Mouse (Mus musculus) midbrain, embryonic 15.5 days (tissue): ENCODE measurements around the gene Gipc3. TPM values are rescaled to one million over a fixed set of nuclear protein-coding genes. Genes with fewer than 3 reads are reported as not detected.

Experiments used
- ATAC-seq: fragments of 200-750 bp; cut with Nextera tagmentation; replicated peaks from 2 replicates; pipeline ENCODE4 v1.8.0; 2017; ENCODE audit warnings: moderate TSS enrichment
- H3K27ac ChIP-seq: fragments of 300-500 bp; sonication (generic); 2 replicates; pipeline ENCODE4 v1.5.1; 2015; ENCODE audit warnings: mild to moderate bottlenecking, inconsistent platforms
- H3K27me3 ChIP-seq: fragments of 300-500 bp; sonication (generic); replicated peaks from 2 replicates; pipeline ENCODE4 v1.6.1; 2015; ENCODE audit warnings: inconsistent platforms
- H3K36me3 ChIP-seq: fragments of 300-500 bp; sonication (generic); replicated peaks from 2 replicates; pipeline ENCODE4 v1.6.1; 2015; ENCODE audit warnings: inconsistent platforms
- H3K4me1 ChIP-seq: fragments of 300-500 bp; sonication (generic); 2 replicates; pipeline ENCODE4 v1.6.1; 2015; ENCODE audit warnings: inconsistent platforms
- H3K4me2 ChIP-seq: fragments of 300-500 bp; sonication (generic); 2 replicates; pipeline ENCODE4 v1.6.1; 2015; ENCODE audit warnings: inconsistent platforms, mild to moderate bottlenecking, moderate library complexity
- H3K4me3 ChIP-seq: fragments of 300-500 bp; sonication (generic); 2 replicates; pipeline ENCODE4 v1.5.1; 2015; ENCODE audit warnings: mild to moderate bottlenecking, inconsistent platforms
- H3K9ac ChIP-seq: fragments of 300-500 bp; sonication (generic); 2 replicates; pipeline ENCODE4 v1.6.1; 2015; ENCODE audit warnings: mild to moderate bottlenecking, inconsistent platforms
- H3K9me3 ChIP-seq: fragments of 300-500 bp; sonication (generic); 2 replicates; pipeline ENCODE4 v1.6.1; 2016; ENCODE audit warnings: inconsistent platforms
- WGBS: fragments of 180-500 bp; shearing (Covaris S2); methylation state at CpG from one replicate; pipeline ENCODE4 v1.1.7; 2015; ENCODE audit warnings: mixed read lengths; 5-methylcytosine and 5-hydroxymethylcytosine counted together
- polyA plus RNA-seq: library from polyadenylated mRNA; unstranded; fragments of >200 nt; fragmentation: Nextera tagmentation; extraction: Ambion mirVana; gene quantifications from 2 replicates; pipeline ENCODE4 v1.2.1, GENCODE M21; 2015

Gene Gipc3
- polyA plus RNA-seq, 1 experiment from 2014 or later, result not detected

- H3K4me2 ChIP-seq, result no peak overlapping the region
- H3K4me1 ChIP-seq, result peaks cover 26% of the 10 kb centered on the region
- 84% methylated on average over 5 of the region's 5 CpGs for WGBS
- no peak overlapping the region for H3K27ac ChIP-seq
- H3K9me3 ChIP-seq, result no peaks in the 10 kb centered on the region
- H3K4me3 ChIP-seq, result no peak overlapping the region
- no peak overlapping the region for H3K9ac ChIP-seq
- no peaks in the 10 kb centered on the region for H3K27me3 ChIP-seq
- peaks cover under 1% of the 10 kb centered on the region; the same call in 1 of the 2 replicates for H3K36me3 ChIP-seq
- no peak for ATAC-seq
These were observed 39.0 kb upstream of the Gipc3 start for GRCm38 (mm10) chr10:81382039-81382438.

GRCm38 (mm10) chr10:81379809-81380378, 36.8 kb upstream of the Gipc3 start:
- H3K4me3 ChIP-seq, result no peak overlapping the region
- ATAC-seq, result no peak
- no peak overlapping the region for H3K9ac ChIP-seq
- 93% methylated on average over 6 of the region's 6 CpGs for WGBS
- no peaks in the 10 kb centered on the region for H3K9me3 ChIP-seq
- no peaks in the 10 kb centered on the region for H3K36me3 ChIP-seq
- no peak overlapping the region for H3K27ac ChIP-seq
- peaks cover 31% of the 10 kb centered on the region for H3K4me1 ChIP-seq
- H3K27me3 ChIP-seq, result no peaks in the 10 kb centered on the region
- no peak overlapping the region for H3K4me2 ChIP-seq

- Histone ChIP-seq H3K9me3 (no peaks in the 10 kb centered on the region), H3K4me3 (peak overlapping the region; percentile 68), H3K4me2 (peak overlapping the region; percentile 61), H3K27me3 (no peaks in the 10 kb centered on the region), H3K9ac (peak overlapping the region; percentile 41; the same call in 1 of the 2 replicates), H3K36me3 (no peaks in the 10 kb centered on the region), H3K27ac (peak overlapping the region; percentile 81), H3K4me1 (peaks cover 30% of the 10 kb centered on the region)
- 0 out of 2 replicates have a peak, but pooled peaks have one; percentile 0 for ATAC-seq
- WGBS, result 54% methylated on average over 3 of the region's 3 CpGs
These were observed 36.1 kb upstream of the Gipc3 start for GRCm38 (mm10) chr10:81379183-81379553.

GRCm38 (mm10) chr10:81378553-81379182, 35.6 kb upstream of the Gipc3 start:
- peak overlapping the region; percentile 61 for H3K4me2 ChIP-seq
- H3K9me3 ChIP-seq, result no peaks in the 10 kb centered on the region
- peak; percentile 95 for ATAC-seq
- H3K27ac ChIP-seq, result peak overlapping the region; percentile 81
- peak overlapping the region; percentile 68 for H3K4me3 ChIP-seq
- peak overlapping the region; percentile 41 for H3K9ac ChIP-seq
- no peaks in the 10 kb centered on the region for H3K27me3 ChIP-seq
- no peaks in the 10 kb centered on the region for H3K36me3 ChIP-seq
- WGBS, result under 1% methylated on average over 45 of the region's 46 CpGs
- peaks cover 30% of the 10 kb centered on the region for H3K4me1 ChIP-seq

- H3K4me2 ChIP-seq, result peak within 1 kb of the TSS; percentile 61
- ATAC-seq, result peak; percentile 70
- H3K27ac ChIP-seq, result peak within 1 kb of the TSS; percentile 81
- H3K4me3 ChIP-seq, result peak within 1 kb of the TSS; percentile 68
- 1% methylated on average over 59 of the region's 59 CpGs for WGBS
- no peaks in the 10 kb centered on the region for H3K36me3 ChIP-seq
- peak within 1 kb of the TSS; percentile 85 for H3K9ac ChIP-seq
- no peaks in the 10 kb centered on the region for H3K9me3 ChIP-seq
- no peaks in the 10 kb centered on the region for H3K27me3 ChIP-seq
- H3K4me1 ChIP-seq, result peaks cover 30% of the 10 kb centered on the region
These were observed 34.9 kb upstream of the Gipc3 start, which contains the start of gene Fzr1 for GRCm38 (mm10) chr10:81377793-81378552. TSS of gene Fzr1 (minus strand) at chr10:81378516.

GRCm38 (mm10) chr10:81377362-81377664, 34.2 kb upstream of the Gipc3 start:
- no peaks in the 10 kb centered on the region for H3K27me3 ChIP-seq
- ATAC-seq, result no peak
- WGBS, result 59% methylated on average over 2 of the region's 2 CpGs
- peak overlapping the region; percentile 68 for H3K4me3 ChIP-seq
- H3K9me3 ChIP-seq, result no peaks in the 10 kb centered on the region
- peaks cover 30% of the 10 kb centered on the region for H3K4me1 ChIP-seq
- peak overlapping the region; percentile 85 for H3K9ac ChIP-seq
- H3K27ac ChIP-seq, result peak overlapping the region; percentile 81; the same call in 1 of the 2 replicates
- peak overlapping the region; percentile 61 for H3K4me2 ChIP-seq
- no peaks in the 10 kb centered on the region for H3K36me3 ChIP-seq

- Histone ChIP-seq H3K4me3 (peak overlapping the region; percentile 68), H3K9me3 (no peaks in the 10 kb centered on the region), H3K4me2 (peak overlapping the region; percentile 61), H3K4me1 (peaks cover 30% of the 10 kb centered on the region), H3K27ac (no peak overlapping the region), H3K27me3 (no peaks in the 10 kb centered on the region), H3K9ac (peak overlapping the region; percentile 85), H3K36me3 (no peaks in the 10 kb centered on the region)
- no peak for ATAC-seq
- whole genome bisulfite sequencing, result 42% methylated on average over 6 of the region's 6 CpGs
These were observed 33.7 kb upstream of the Gipc3 start for GRCm38 (mm10) chr10:81376561-81377361.

- H3K4me1 ChIP-seq, result peaks cover 30% of the 10 kb centered on the region
- H3K4me3 ChIP-seq, result no peak overlapping the region
- no peak overlapping the region for H3K9ac ChIP-seq
- H3K27ac ChIP-seq, result no peak overlapping the region
- 90% methylated on average over 10 of the region's 10 CpGs for WGBS
- H3K9me3 ChIP-seq, result no peaks in the 10 kb centered on the region
- ATAC-seq, result no peak
- H3K27me3 ChIP-seq, result no peaks in the 10 kb centered on the region
- peaks cover 9% of the 10 kb centered on the region for H3K36me3 ChIP-seq
- H3K4me2 ChIP-seq, result no peak overlapping the region
These were observed 32.3 kb upstream of the Gipc3 start for GRCm38 (mm10) chr10:81375322-81375721.

- H3K9me3 ChIP-seq, result no peaks in the 10 kb centered on the region
- WGBS, result 51% methylated on average over 6 of the region's 6 CpGs
- no peak overlapping the region for H3K4me3 ChIP-seq
- no peak overlapping the region for H3K4me2 ChIP-seq
- ATAC-seq, result no peak
- no peak overlapping the region for H3K27ac ChIP-seq
- H3K27me3 ChIP-seq, result peaks cover 13% of the 10 kb centered on the region
- H3K4me1 ChIP-seq, result peaks cover 24% of the 10 kb centered on the region
- H3K36me3 ChIP-seq, result peaks cover 42% of the 10 kb centered on the region
- H3K9ac ChIP-seq, result no peak overlapping the region
These were observed 24.1 kb upstream of the Gipc3 start for GRCm38 (mm10) chr10:81367207-81367495.

- ATAC-seq, result no peak
- H3K9ac ChIP-seq, result no peak overlapping the region
- H3K27ac ChIP-seq, result no peak overlapping the region
- WGBS, result 75% methylated on average over 6 of the region's 6 CpGs
- no peaks in the 10 kb centered on the region for H3K9me3 ChIP-seq
- H3K4me3 ChIP-seq, result no peak overlapping the region
- H3K4me2 ChIP-seq, result no peak overlapping the region
- peaks cover 42% of the 10 kb centered on the region for H3K36me3 ChIP-seq
- peaks cover 13% of the 10 kb centered on the region for H3K27me3 ChIP-seq
- H3K4me1 ChIP-seq, result peaks cover 24% of the 10 kb centered on the region
These were observed 23.6 kb upstream of the Gipc3 start for GRCm38 (mm10) chr10:81366477-81367206.

- Histone ChIP-seq H3K36me3 (peaks cover 38% of the 10 kb centered on the region), H3K4me1 (peaks cover 25% of the 10 kb centered on the region), H3K27ac (no peak within 1 kb of the TSS), H3K9me3 (no peaks in the 10 kb centered on the region), H3K27me3 (peaks cover 13% of the 10 kb centered on the region), H3K4me3 (peak within 1 kb of the TSS; percentile 17; the same call in 1 of the 2 replicates), H3K9ac (peak within 1 kb of the TSS; percentile 23; the same call in 1 of the 2 replicates), H3K4me2 (peak within 1 kb of the TSS; percentile 45)
- 18% methylated on average over 12 of the region's 12 CpGs for WGBS
- ATAC-seq, result no peak
These were observed 22.8 kb upstream of the Gipc3 start, which contains the start of gene 4930404N11Rik for GRCm38 (mm10) chr10:81365672-81366476. TSS of gene 4930404N11Rik (minus strand) at chr10:81365816.
